Mouse (Mus musculus): Measurements from ENCODE around the gene Trem1.

Gene Trem1

GRCm38 (mm10) chr17:48269833-48270232 is 37.3 kb downstream of the Trem1 start:
- DNase-seq: no peak

- DNase-seq: no peak
These were observed 39.6 kb downstream of the Trem1 start for GRCm38 (mm10) chr17:48272158-48272557.

DNA sequence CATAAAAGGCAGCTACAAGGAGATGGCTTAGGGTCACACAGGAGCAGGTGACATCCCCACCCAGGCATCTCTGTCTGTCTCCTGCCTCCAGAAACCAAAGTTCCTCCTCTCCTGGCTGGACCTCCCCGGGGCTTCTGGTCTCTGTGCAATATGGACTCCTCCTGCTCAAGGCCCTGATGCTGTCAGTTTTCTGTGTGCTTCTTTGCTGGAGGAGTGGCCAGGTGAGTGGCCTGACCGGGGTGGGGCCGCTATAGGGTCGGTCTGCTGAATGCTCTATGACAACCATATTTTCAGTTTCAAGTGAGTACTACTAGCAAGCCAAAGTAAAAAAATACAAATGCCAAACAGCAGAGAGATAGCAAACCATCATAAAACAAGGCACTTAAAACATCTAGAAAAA is 40.0 kb downstream of the Trem1 start:
- no peak for DNase-seq

- DNase-seq: no peak
These were observed 41.5 kb downstream of the Trem1 start for GRCm38 (mm10) chr17:48274098-48274497.

- DNase-seq: peak; percentile 71 to 78
These were observed 42.3 kb downstream of the Trem1 start for GRCm38 (mm10) chr17:48274885-48275284.

DNA sequence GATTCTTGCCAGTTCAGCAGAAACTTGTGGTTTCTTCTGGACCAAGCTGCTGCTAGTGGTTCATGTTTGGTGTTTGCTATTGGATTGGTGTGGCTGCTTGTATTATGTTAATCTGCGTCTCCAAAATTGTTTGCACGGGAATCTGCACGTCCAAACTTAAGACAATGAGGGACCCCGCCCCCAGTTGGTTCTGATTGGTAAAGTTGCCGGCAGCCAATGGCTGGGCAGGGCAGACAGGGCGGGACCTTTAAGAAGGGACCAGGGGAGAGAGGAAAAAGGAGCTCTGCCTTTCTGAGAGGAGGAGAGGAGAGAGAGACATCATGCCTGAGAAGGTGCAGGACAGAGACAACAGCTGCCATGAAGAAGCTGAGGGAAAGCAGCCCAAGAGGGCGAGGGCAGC is 43.2 kb downstream of the Trem1 start:
- no peak for DNase-seq

DNA sequence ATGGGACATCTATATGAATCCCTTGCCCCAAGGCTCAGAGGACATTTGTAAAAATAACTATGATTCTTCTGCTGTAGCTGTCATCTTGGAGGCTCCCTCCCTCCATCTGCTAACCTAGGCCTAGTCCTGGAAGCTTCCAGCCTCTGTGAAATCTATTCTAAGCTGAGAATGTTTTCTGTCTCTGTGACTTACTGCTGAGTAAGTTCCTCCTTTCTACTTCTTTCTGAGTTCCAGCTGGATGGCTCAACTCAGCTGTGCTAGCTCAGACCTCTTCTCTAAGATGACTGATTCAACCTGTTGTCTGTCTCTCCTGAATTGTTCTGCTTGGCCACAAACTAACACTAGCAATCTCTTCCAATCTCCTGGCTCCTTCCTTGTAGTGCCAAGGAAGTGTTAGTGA is 45.8 kb downstream of the Trem1 start:
- no peak for DNase-seq

DNA sequence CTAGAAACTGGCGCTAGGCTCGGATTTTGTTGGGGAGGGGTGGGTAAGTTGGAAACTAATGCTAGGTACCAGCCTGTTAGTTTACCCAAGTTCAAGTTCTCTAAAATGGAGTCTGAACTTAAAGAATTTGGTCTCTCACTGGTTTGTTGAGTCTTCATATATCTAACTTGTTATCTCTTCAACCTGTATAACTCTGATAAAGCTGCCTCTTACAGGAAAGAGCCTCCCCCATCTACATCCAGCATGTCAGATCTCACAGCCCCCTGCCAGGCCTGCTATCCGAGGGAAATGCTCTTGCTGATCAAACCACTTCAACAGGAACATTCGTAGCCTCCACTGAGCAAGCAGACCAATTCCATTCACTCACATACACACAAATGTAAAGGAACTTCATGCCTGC is 46.4 kb downstream of the Trem1 start:
- DNase-seq: no peak

GRCm38 (mm10) chr17:48280943-48281738 is 48.6 kb downstream of the Trem1 start:
- no peak for DNase-seq

- DNase-seq: no peak
These were observed 49.1 kb downstream of the Trem1 start for GRCm38 (mm10) chr17:48281739-48282085.

GRCm38 (mm10) chr17:48286765-48287164 is 54.2 kb downstream of the Trem1 start:
- no peak for DNase-seq

DNA sequence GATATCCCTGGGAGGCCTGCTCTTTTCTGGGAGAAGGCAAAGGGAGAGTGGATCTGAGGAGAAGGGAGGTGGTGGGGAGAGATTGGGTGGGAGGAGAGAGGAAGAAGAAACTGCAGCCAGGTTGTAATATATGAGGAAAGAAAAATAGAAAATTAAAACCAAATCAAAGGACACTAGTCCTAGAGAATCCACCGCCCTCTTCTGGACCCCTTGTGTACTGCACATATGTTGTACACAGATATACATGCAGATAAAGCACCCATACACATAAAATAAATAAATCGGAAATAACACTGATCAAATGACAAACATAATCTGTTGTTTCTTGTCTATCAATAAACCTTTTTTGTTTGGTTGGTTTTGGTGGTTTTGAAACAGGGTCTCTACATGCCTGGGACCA is 54.7 kb downstream of the Trem1 start:
- DNase-seq: no peak

DNA sequence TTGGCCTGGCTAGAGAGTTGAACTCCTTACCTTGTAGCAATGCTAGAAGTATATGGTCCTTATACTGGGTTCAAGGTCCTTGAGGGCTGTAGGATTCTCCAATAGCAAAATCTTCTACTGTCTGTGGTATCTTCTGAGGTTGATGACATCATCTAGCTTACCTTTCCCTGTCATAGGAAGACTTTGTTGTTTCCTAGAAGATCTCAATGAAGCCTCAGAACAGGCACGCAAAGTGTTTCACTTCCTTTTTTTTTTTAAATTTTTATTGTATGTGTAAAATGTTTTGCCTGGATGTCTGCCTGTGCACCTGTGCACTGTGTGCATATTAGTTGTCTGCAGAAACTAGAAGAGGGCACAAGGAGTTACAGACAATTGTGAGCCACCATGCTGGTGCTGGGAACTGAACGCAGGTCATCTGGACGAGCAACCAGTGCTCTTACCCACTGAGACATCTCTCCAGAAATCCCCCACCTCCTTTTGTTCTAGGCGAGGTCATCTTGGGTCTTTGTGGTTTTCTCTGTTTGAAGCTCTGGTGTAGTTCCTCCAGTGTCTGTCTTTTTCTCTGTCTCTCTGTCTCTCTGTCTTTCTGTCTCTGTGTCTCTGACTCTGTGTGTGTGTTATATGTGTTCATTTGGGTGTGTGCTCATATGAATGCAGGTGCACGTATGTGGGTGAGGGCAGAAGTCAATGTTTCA is 61.1 kb downstream of the Trem1 start:
- no peak for DNase-seq
